Mouse (Mus musculus): ENCODE data around the gene Mcl1.
"Not testable (repeated sequence)": the region's sequence is repeated elsewhere in the genome, so short reads cannot be mapped to it uniquely, and the experiment has no call there.

The Mcl1 gene

DNA sequence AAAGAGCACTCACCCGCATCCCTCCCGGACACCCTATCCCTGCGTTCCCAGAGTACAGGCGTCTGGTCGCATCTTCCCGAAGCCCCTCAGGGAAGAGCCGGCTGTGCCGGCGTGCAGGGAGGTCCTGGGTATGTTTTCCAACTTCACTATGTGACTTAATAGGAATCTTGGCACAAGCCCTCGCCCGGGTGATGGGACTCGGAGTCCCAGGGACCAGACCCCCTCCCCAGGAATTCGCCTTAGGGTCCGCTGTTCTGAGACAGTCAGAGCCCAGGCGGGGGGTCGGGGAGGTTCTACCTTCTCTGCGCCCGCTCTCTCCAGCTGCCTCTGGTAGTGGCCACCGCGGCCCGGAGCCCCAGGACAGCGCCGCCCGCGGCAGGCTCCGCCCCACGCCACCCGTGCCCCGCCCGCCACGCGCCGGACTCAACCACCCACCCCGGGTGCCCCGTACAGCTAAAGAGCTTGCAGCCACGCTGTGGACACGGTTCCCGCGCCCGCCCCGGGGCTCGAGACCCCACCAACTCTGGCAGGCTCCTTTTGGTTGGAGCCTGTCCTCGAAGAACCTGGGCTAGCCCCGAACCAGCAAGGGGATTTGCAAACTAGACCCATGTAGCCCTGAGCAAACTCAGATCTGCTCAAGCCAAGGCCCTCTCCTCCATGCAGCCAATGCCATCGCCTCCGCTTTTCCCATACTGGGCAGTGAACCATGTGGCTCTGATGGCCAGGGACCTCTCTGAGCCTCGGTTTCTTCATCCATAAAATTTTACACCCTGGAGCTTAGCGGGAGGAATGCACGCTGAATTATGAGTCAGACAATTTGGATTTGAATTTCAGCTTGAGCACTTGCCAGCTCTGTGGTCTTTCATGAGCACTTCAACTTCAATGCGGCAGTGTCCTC lies 29.2 kb downstream of the Mcl1 start, which contains the start of gene Adamtsl4:
Adamtsl4 (minus strand) TSS at position 394 of the 898 bp plus-strand sequence.
- peak; percentile 59 for DNase-seq

- no peak for DNase-seq
Observed at GRCm38 (mm10) chr3:95689171-95689915, 30.8 kb downstream of the Mcl1 start.

DNA sequence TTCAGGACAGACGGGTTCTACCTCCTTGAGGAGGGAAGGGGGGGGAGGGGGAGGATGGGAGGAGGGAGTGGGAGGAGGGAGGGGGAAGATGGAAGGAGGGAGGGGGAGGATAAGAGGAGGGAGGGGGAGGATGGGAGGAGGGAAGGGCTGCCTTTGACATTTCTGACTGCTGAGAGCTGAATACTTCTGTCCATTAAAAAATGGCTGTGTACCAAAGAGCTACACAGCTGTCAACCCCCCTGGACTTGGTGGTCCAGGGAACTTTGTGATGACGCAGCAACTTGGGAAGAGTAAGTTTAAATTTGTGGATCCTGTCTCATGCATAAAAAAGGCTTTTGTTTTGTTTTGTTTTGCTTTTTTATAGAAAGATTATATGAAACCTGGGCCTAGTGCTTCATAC lies 31.4 kb downstream of the Mcl1 start:
- DNase-seq: no peak

- DNase-seq: not testable (repeated sequence)
Observed at GRCm38 (mm10) chr3:95690552-95690951, 32.0 kb downstream of the Mcl1 start.

DNA sequence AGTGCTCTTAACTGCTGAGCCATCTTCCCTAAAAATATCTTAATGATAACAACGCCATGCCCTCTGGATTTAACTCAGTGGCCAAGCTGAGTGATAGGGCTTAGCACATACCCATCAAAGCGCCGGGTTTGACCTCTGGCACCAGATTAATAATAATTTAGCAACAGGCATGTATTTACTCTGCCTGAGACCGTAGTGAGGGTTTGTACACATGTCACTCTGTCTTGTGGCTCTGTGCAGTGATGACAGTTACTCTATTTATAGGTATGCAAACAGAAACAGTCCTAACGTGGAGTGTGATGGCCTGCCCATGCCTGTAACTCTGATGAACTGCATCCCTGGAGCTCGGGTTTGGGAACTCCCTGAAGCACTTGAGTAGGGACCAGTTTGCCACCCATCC lies 34.1 kb downstream of the Mcl1 start:
- DNase-seq: no peak

DNA sequence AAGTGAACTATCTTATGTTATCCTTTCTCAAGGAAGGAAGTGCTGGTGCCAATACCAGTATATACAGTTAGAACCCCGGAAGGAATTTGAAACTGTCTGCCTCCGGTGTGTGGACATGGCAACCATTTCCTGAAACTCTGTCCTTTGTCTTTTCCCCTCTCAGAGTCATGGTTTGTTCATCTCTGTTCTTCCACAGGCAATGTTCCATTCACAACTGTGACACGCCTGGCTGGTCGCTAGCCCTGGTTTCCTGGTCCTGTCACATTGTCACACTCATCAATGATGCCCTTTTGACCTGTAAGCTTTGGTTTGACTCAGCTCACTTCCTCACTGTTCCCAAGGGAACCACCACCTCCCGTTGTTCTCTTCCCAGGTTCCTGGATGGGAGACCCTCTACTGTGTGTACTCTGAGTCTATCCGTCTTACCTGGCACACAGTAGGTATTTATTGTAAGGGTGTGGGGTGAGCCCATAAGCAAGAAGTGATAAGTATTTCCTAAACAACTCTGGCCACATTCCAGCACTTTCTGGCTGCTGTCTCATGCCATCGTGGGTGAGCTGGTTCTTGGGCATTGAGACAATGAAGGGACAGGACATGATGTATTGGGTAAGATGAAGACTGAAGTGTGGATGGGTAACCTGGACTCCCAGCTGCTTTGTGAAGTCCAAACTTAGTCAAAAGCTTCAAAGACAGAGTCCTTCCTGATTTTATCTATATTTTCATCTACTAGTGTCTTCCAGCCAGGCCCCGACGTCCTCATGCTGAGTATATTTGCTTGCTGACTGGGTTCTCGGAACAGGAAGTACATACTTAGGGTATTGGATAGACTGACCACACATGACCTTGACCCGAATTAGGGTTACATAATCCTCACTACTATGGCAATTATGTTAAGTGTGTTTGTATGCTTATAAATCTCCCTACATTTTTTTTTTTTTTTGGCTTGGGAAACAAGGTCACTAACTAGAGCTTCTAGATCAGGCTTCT lies 35.5 kb downstream of the Mcl1 start:
- no peak for DNase-seq

DNA sequence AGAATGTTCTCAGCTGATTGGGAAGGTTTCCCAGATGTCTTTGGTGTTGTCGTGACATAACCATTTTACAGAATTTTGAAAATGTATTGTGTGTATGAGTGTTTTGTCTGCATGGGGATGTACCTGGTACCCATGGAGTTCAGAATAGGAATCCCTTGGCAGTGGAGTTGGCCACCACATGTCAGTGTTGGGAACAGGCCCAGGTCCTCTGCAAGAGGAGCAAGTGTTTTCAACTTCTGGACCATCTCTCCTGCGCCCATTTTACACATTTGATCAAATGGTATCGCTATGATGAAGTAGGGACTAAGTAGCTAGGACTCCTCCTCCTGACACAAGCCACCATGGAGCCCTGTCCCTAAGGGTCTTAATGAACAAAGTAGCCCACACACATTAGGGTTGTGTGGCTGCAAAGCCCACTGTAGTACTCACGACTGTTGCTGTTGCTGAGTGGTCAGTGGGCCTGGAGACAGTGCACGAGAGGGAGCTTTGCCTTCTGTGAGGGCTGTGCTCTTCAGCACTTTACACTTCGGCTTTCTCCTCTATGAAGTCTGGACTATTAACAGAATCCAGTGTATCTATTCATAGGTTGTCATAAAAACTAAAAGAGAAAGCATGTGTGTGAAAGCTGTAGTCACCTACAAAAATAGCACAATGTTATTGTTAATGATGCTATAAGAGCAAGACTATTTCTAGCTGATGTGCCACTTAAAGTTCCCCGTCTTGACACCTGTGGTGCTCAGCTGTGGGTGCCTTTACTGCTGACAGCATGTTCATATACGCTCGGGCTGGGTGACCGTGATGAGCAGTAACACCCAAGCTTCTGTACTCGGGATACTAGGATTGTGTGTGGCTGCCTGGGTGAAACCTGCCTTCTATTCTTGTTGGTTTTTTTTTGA lies 36.5 kb downstream of the Mcl1 start:
- DNase-seq: no peak

- no peak for DNase-seq
Observed at GRCm38 (mm10) chr3:95695796-95696195, 37.2 kb downstream of the Mcl1 start.

DNA sequence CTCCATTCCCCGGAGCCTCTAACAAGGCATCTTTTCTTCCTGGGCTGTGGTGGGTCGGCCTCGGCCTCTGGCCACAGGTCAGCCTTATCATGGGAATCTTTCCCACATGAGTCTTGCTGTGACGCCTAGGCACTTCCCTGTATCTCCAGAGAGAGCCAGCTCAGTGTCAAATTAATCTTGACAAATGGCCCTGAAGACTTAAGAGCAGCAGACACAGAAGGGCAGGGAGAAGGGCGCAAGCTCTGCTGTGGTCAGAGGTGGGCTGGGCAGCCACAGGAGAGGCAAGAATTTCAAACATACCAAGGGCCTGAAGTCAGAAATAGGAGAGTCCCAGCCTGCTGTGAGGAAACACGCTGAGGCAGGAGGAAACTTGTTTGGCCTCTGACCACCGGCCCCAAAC lies 37.8 kb downstream of the Mcl1 start:
- DNase-seq: no peak

GRCm38 (mm10) chr3:95698286-95698685 lies 39.7 kb downstream of the Mcl1 start:
- DNase-seq: no peak

- DNase-seq: no peak
Observed at GRCm38 (mm10) chr3:95700233-95700681, 41.7 kb downstream of the Mcl1 start.

DNA sequence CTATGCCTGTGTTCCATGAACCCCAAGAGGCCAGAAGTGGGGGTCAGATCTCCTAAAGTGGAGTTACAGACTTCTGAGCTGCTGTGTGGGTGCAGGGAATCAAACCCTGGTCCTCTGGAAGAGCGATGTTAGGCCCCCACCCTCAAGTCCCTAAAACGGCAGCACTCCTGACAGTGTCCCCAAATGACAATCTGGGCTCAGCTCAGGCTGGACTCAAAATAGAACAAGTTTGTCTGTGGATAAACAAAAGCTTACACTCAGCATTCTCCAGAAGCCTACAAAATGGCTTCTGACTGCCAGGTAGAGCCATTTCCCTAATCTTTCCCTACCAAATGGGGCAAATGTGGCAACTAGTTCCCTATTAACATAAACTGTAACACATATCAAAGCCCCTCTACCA lies 42.5 kb downstream of the Mcl1 start:
- DNase-seq: no peak

GRCm38 (mm10) chr3:95701877-95702540 lies 43.4 kb downstream of the Mcl1 start:
- no peak for DNase-seq

DNA sequence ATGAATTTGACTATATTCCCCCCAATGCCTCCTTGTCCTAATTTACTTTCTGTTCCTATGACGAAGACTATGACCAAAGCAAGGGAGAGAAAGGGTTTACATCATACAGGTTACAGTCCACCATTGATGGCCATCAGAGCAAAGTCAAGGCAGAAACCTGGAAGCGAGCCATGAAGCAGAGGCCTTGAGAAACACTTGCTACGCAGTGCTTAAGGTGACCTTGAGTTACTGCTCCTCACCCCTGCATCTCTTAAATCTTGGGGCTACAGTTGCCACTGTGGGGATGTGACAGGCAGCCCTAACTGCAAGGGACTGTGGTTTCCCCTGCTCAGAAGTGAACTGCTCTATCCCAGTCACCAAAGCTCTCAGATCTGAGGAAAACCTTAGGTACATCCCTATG lies 44.7 kb downstream of the Mcl1 start:
- no peak for DNase-seq

DNA sequence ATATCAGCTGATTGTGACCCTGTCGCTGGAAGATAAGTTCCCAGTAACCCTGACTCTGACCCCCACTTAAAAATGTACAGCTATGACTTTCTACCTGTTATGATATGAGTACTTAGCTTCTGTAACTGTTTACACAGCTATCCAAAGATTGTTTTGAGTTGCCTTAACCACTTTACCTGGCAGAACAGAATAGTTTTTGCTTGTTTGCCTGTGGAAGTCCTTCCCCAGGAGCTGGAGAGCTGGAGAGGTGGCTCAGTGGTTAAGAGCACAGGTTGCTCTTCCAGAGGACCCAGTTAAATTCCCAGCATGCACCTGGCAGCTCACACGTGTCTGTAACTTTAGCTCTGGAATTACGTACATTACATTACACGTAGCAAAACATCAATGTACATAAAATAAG lies 46.0 kb downstream of the Mcl1 start:
- DNase-seq: no peak

DNA sequence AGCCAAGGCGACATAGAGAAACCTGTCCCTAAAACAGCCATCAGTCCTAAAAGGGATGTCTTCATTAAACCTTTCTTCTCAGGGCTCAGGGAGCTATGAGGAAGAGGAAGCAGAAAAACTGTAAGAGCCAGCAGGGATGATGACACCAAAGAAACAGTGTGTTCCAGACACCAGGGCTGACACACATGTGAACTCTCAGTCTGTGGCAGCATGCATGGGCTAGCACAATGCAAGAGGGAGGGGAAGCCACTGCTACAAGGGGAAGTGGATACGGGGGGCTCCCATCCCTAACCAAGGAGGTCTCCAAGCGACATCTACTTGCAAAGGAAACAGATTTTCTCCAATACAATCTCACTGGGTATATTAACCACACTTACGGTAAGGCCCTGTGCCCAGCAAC lies 47.7 kb downstream of the Mcl1 start:
- DNase-seq: no peak

GRCm38 (mm10) chr3:95707497-95707896 lies 48.9 kb downstream of the Mcl1 start:
- DNase-seq: no peak

GRCm38 (mm10) chr3:95709044-95709443 lies 50.5 kb downstream of the Mcl1 start:
- no peak for DNase-seq

DNA sequence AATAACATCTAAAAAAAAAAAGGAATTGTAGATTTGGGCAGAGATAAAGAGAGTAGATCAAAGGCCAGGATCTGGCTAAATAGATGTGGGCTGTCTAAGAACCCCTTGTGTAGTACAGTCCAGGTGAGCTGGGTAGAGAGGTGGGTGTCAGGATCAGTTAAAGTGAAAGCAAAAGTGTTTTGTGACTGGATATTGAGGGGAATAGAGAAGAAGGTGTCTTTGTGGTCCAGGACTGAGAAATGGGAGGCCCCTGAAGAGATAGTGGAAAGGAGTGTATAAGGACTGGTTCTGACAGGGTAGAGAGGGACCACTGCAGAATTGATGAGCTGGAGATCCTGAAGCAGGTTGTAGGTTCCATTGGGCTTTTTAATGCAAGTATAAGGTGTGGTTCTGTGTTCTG lies 51.4 kb downstream of the Mcl1 start:
- DNase-seq: no peak

Data from thymus, postnatal 4 days (tissue).